Mouse (Mus musculus): Measurements from ENCODE around the gene Tob2. TPM values are rescaled to one million over a fixed set of nuclear protein-coding genes. Genes with fewer than 3 reads are reported as not detected.
A peak's percentile ranks its signal among the peaks of the same experiment; 100 is the strongest.

Gene Tob2
- total and polyA plus RNA-seq, 2 experiments from 2014 or later = 18.2 to 19.2 TPM

GRCm38 (mm10) chr15:81871604-81872261 is 13.1 kb upstream of the Tob2 start, which contains the start of gene Phf5a:
Phf5a (minus strand) TSS chr15:81871911.
- peak; percentile 90 for ATAC-seq (ENCODE audit: insufficient read depth, low read depth)
- H3K27me3 ChIP-seq (ENCODE audit: control insufficient read depth, insufficient read depth, low read length) = no peaks in the 10 kb centered on the region
- H3K9me3 ChIP-seq (replicated peaks; ENCODE audit: control insufficient read depth, low read length) = no peaks in the 10 kb centered on the region
- peak; percentile 94 for DNase-seq (ENCODE audit: low spot score)
- peak within 1 kb of the TSS; percentile 98 for H3K4me3 ChIP-seq (ENCODE audit: low read depth, low read length)
- peak within 1 kb of the TSS; percentile 85 for H3K4me2 ChIP-seq (ENCODE audit: low read depth, low read length)
- TF ChIP-seq CTCF (IDR thresholded peaks at IDR 0.05; ENCODE audit: low read depth) (no peak), EP300 (IDR thresholded peaks at IDR 0.05; ENCODE audit: low read depth) (peak; percentile 100)
- WGBS = under 1% methylated on average over 30 of the region's 30 CpGs
- H3K36me3 ChIP-seq (replicated peaks; ENCODE audit: control insufficient read depth, insufficient read depth, low read length) = peaks cover 41% of the 10 kb centered on the region
- peaks cover 15% of the 10 kb centered on the region for H3K4me1 ChIP-seq (ENCODE audit: control insufficient read depth, insufficient read depth)
- peak within 1 kb of the TSS; percentile 98 for H3K27ac ChIP-seq (ENCODE audit: low read depth)
- peak within 1 kb of the TSS; percentile 95 for H3K9ac ChIP-seq (replicated peaks; ENCODE audit: low read depth, low read length)

- Histone ChIP-seq H3K4me1 (ENCODE audit: control insufficient read depth, insufficient read depth) (peaks cover 11% of the 10 kb centered on the region), H3K4me3 (ENCODE audit: low read depth, low read length) (no peak overlapping the region), H3K27ac (ENCODE audit: low read depth) (no peak overlapping the region), H3K9ac (replicated peaks; ENCODE audit: low read depth, low read length) (no peak overlapping the region), H3K36me3 (replicated peaks; ENCODE audit: control insufficient read depth, insufficient read depth, low read length) (peaks cover 57% of the 10 kb centered on the region), H3K4me2 (ENCODE audit: low read depth, low read length) (no peak overlapping the region), H3K9me3 (replicated peaks; ENCODE audit: control insufficient read depth, low read length) (no peaks in the 10 kb centered on the region), H3K27me3 (ENCODE audit: control insufficient read depth, insufficient read depth, low read length) (no peaks in the 10 kb centered on the region)
- ATAC-seq (ENCODE audit: insufficient read depth, low read depth) (no peak), DNase-seq (ENCODE audit: low spot score) (no peak)
- over 99% methylated on average over 5 of the region's 5 CpGs for WGBS
- TF ChIP-seq CTCF (IDR thresholded peaks at IDR 0.05; ENCODE audit: low read depth) = no peak
- TF ChIP-seq EP300 (IDR thresholded peaks at IDR 0.05; ENCODE audit: low read depth) = no peak
Observed at GRCm38 (mm10) chr15:81869985-81870384, 11.4 kb upstream of the Tob2 start.

GRCm38 (mm10) chr15:81864238-81864637 is 5.6 kb upstream of the Tob2 start:
- Histone ChIP-seq H3K36me3 (replicated peaks; ENCODE audit: control insufficient read depth, insufficient read depth, low read length) (peaks cover 52% of the 10 kb centered on the region), H3K9me3 (replicated peaks; ENCODE audit: control insufficient read depth, low read length) (no peaks in the 10 kb centered on the region), H3K4me1 (ENCODE audit: control insufficient read depth, insufficient read depth) (peaks cover 6% of the 10 kb centered on the region; the same call in 1 of the 2 replicates), H3K4me2 (ENCODE audit: low read depth, low read length) (no peak overlapping the region), H3K27me3 (ENCODE audit: control insufficient read depth, insufficient read depth, low read length) (no peaks in the 10 kb centered on the region), H3K4me3 (ENCODE audit: low read depth, low read length) (no peak overlapping the region), H3K9ac (replicated peaks; ENCODE audit: low read depth, low read length) (no peak overlapping the region), H3K27ac (ENCODE audit: low read depth) (no peak overlapping the region)
- TF ChIP-seq EP300 (IDR thresholded peaks at IDR 0.05; ENCODE audit: low read depth) = no peak
- no peak for ATAC-seq (ENCODE audit: insufficient read depth, low read depth)
- 88% methylated on average over 7 of the region's 7 CpGs for WGBS
- no peak for DNase-seq (ENCODE audit: low spot score)

- peak overlapping the region; percentile 85 for H3K4me2 ChIP-seq (ENCODE audit: low read depth, low read length)
- no peaks in the 10 kb centered on the region for H3K9me3 ChIP-seq (replicated peaks; ENCODE audit: control insufficient read depth, low read length)
- H3K4me3 ChIP-seq (ENCODE audit: low read depth, low read length) = peak overlapping the region; percentile 86
- no peak for TF ChIP-seq EP300 (IDR thresholded peaks at IDR 0.05; ENCODE audit: low read depth)
- TF ChIP-seq CTCF (IDR thresholded peaks at IDR 0.05; ENCODE audit: low read depth) = no peak
- no peaks in the 10 kb centered on the region for H3K27me3 ChIP-seq (ENCODE audit: control insufficient read depth, insufficient read depth, low read length)
- WGBS = 31% methylated on average over 8 of the region's 8 CpGs
- ATAC-seq (ENCODE audit: insufficient read depth, low read depth) = no peak
- peaks cover 6% of the 10 kb centered on the region; the same call in 1 of the 2 replicates for H3K4me1 ChIP-seq (ENCODE audit: control insufficient read depth, insufficient read depth)
- peak; percentile 53 for DNase-seq (ENCODE audit: low spot score)
- H3K9ac ChIP-seq (replicated peaks; ENCODE audit: low read depth, low read length) = no peak overlapping the region
- peaks cover 15% of the 10 kb centered on the region for H3K36me3 ChIP-seq (replicated peaks; ENCODE audit: control insufficient read depth, insufficient read depth, low read length)
- peak overlapping the region; percentile 69 for H3K27ac ChIP-seq (ENCODE audit: low read depth)
Observed at GRCm38 (mm10) chr15:81860471-81861135, 2.0 kb upstream of the Tob2 start.

GRCm38 (mm10) chr15:81859330-81860255 is 997 bp upstream of the Tob2 start:
- peak overlapping the region; percentile 88 for H3K9ac ChIP-seq (replicated peaks; ENCODE audit: low read depth, low read length)
- H3K4me2 ChIP-seq (ENCODE audit: low read depth, low read length) = peak overlapping the region; percentile 85
- no peaks in the 10 kb centered on the region for H3K9me3 ChIP-seq (replicated peaks; ENCODE audit: control insufficient read depth, low read length)
- peak overlapping the region; percentile 86 for H3K4me3 ChIP-seq (ENCODE audit: low read depth, low read length)
- peak; percentile 81 for TF ChIP-seq EP300 (IDR thresholded peaks at IDR 0.05; ENCODE audit: low read depth)
- TF ChIP-seq CTCF (IDR thresholded peaks at IDR 0.05; ENCODE audit: low read depth) = no peak
- peak overlapping the region; percentile 96 for H3K27ac ChIP-seq (ENCODE audit: low read depth)
- peaks cover 8% of the 10 kb centered on the region; the same call in 1 of the 2 replicates for H3K36me3 ChIP-seq (replicated peaks; ENCODE audit: control insufficient read depth, insufficient read depth, low read length)
- WGBS = under 1% methylated on average over 39 of the region's 39 CpGs
- DNase-seq (ENCODE audit: low spot score) (peak; percentile 99), ATAC-seq (ENCODE audit: insufficient read depth, low read depth) (peak; percentile 81)
- peaks cover 10% of the 10 kb centered on the region; the same call in 1 of the 2 replicates for H3K4me1 ChIP-seq (ENCODE audit: control insufficient read depth, insufficient read depth)
- no peaks in the 10 kb centered on the region for H3K27me3 ChIP-seq (ENCODE audit: control insufficient read depth, insufficient read depth, low read length)

All from heart, postnatal 0 days (tissue).